Comparison of ENCODE assay signal across 8 mouse cellular contexts in genomic region chr7:116309456-116309855, GRCm38 (mm10). TPM values are rescaled to one million over a fixed set of nuclear protein-coding genes. Genes with fewer than 3 reads are reported as not detected.
A peak's percentile ranks its signal among the peaks of the same experiment; 100 is the strongest.
DNase-seq lines count a peak whose midpoint lies in the region; ATAC-seq and TF ChIP-seq lines count a peak whose summit lies in the region.

No protein-coding gene starts in this region.

- no peaks in the 10 kb centered on the region for H3K9me3 ChIP-seq in heart, embryonic 10.5 days
- no peaks in the 10 kb centered on the region for H3K9me3 ChIP-seq in lung, embryonic 16.5 days (ENCODE audit: control insufficient read depth, low read length)

- 0 out of 2 replicates have a peak overlapping the region, but pooled peaks have one; percentile 3 for H3K9ac ChIP-seq in lung, embryonic 16.5 days (ENCODE audit: low read length)

- peak overlapping the region; percentile 86 for H3K4me3 ChIP-seq in heart, embryonic 10.5 days
- H3K4me3 ChIP-seq in kidney, adult 2 months (ENCODE audit: insufficient read depth, low read depth, low read length), result no peak overlapping the region
- H3K4me3 ChIP-seq in lung, embryonic 16.5 days (ENCODE audit: low read length), result peak overlapping the region; percentile 8

- no peaks in the 10 kb centered on the region for H3K36me3 ChIP-seq in heart, embryonic 10.5 days
- H3K36me3 ChIP-seq in kidney, adult 2 months (ENCODE audit: control insufficient read depth, insufficient read depth, low read length), result no peaks in the 10 kb centered on the region
- no peaks in the 10 kb centered on the region for H3K36me3 ChIP-seq in lung, embryonic 16.5 days (ENCODE audit: control insufficient read depth, insufficient read depth, low read length)

- H3K4me1 ChIP-seq in heart, embryonic 10.5 days, result peaks cover 26% of the 10 kb centered on the region
- peaks cover 12% of the 10 kb centered on the region; the same call in 1 of the 2 replicates for H3K4me1 ChIP-seq in kidney, adult 2 months (ENCODE audit: control insufficient read depth, insufficient read depth, low read length)
- H3K4me1 ChIP-seq in lung, embryonic 16.5 days (replicated peaks; ENCODE audit: control insufficient read depth, insufficient read depth, low read length), result peaks cover 14% of the 10 kb centered on the region

- 11% methylated on average over 9 of the region's 9 CpGs for WGBS in heart, embryonic 10.5 days
- WGBS in kidney, adult 2 months, result 23% methylated on average over 9 of the region's 9 CpGs
- 6% methylated on average over 9 of the region's 9 CpGs for WGBS in lung, embryonic 16.5 days

- H3K27me3 ChIP-seq in heart, embryonic 10.5 days (ENCODE audit: insufficient read depth, poor library complexity, severe bottlenecking), result peaks cover 4% of the 10 kb centered on the region; the same call in 1 of the 2 replicates
- no peaks in the 10 kb centered on the region for H3K27me3 ChIP-seq in kidney, adult 2 months (replicated peaks; ENCODE audit: control insufficient read depth, insufficient read depth, low read length)
- peaks cover 10% of the 10 kb centered on the region for H3K27me3 ChIP-seq in lung, embryonic 16.5 days (ENCODE audit: control insufficient read depth, insufficient read depth, low read depth, low read length)

- H3K27ac ChIP-seq in heart, embryonic 10.5 days, result peak overlapping the region; percentile 77
- peak overlapping the region; percentile 85 for H3K27ac ChIP-seq in kidney, adult 2 months (ENCODE audit: insufficient read depth, low read depth, low read length)
- no peak overlapping the region for H3K27ac ChIP-seq in lung, embryonic 16.5 days (ENCODE audit: low read length)

- H3K4me2 ChIP-seq in lung, embryonic 16.5 days (ENCODE audit: low read depth, low read length), result peak overlapping the region; percentile 99

- ATAC-seq in lung, embryonic 16.5 days (ENCODE audit: low read depth), result no peak

- TF ChIP-seq POLR2A in kidney, adult 2 months (IDR thresholded peaks at IDR 0.05; ENCODE audit: low read depth, low read length), result no peak

- DNase-seq in heart, embryonic 10.5 days (ENCODE audit: low spot score), result no peak
- DNase-seq in heart, adult 8-10 months (ENCODE audit: low spot score), result no peak
- peak; percentile 53 for DNase-seq in Muller cell, postnatal 12 days (ENCODE audit: inconsistent ontology term)
- peak; percentile 92 for DNase-seq in kidney, adult 2 months
- peak; percentile 65 for DNase-seq in thymus, postnatal 14 days
- no peak for DNase-seq in left cerebral cortex, adult 9 months (ENCODE audit: low spot score in 2 of 2)
- no peak for DNase-seq in cerebellum, adult 11 months

- no peak for TF ChIP-seq CTCF in kidney, adult 2 months (conservative IDR thresholded peaks at IDR 0.05; ENCODE audit: insufficient read depth, insufficient read length, low read depth, low read length)

RNA-seq across cellular contexts. Expression of gene Plekha7, which starts 1.3 kb away (rescaled TPM):
- polyA plus RNA-seq in heart, embryonic 10.5 days (2016; fragmentation: Nextera tagmentation; extraction: Ambion mirVana), result 49.0 and 76.0 TPM in 2 replicates
- total RNA-seq in heart, adult 8-10 months (2022), result 1 to 10 TPM; 4.2 to 9.8 (median 6.5) TPM
- polyA plus RNA-seq in kidney, adult 2 months (2012; rRNA removed), result 29.5 and 33.6 TPM in 2 replicates
- 10.9 and 14.0 TPM in 2 replicates for polyA plus RNA-seq in lung, embryonic 16.5 days (2015; fragmentation: Nextera tagmentation; extraction: Ambion mirVana)

RNA-seq across cellular contexts. Expression of gene Rps13, which starts 24.5 kb away (rescaled TPM):
- 677 and 708 TPM in 2 replicates for polyA plus RNA-seq in heart, embryonic 10.5 days (2016; fragmentation: Nextera tagmentation; extraction: Ambion mirVana)
- 100 to 1,000 TPM; 323 to 407 (median 359) TPM for total RNA-seq in heart, adult 8-10 months (2022)
- 145 and 243 TPM in 2 replicates for polyA plus RNA-seq in kidney, adult 2 months (2012; rRNA removed)
- polyA plus RNA-seq in lung, embryonic 16.5 days (2015; fragmentation: Nextera tagmentation; extraction: Ambion mirVana), result 711 and 717 TPM in 2 replicates

Comparison
In these comparisons a context has a peak if more than half of its experiments do, and no peak if none do; other contexts are left out.
1. DNase-seq: peak in Muller cell, postnatal 12 days (single experiment), kidney, adult 2 months (single experiment) and thymus, postnatal 14 days (single experiment); none in heart, embryonic 10.5 days (single experiment), heart, adult 8-10 months (single experiment), left cerebral cortex, adult 9 months (0 of 2) and cerebellum, adult 11 months (single experiment).